Mouse (Mus musculus): Measurements from ENCODE around the gene Gorasp2. TPM values are rescaled to one million over a fixed set of nuclear protein-coding genes. Genes with fewer than 3 reads are reported as not detected.

The Gorasp2 gene
- polyA plus RNA-seq, 1 experiment from 2014 or later: 174 TPM

GRCm38 (mm10) chr2:70701571-70701970, 40.2 kb downstream of the Gorasp2 start:
- no peak for DNase-seq (ENCODE audit: low spot score)
- H3K36me3 ChIP-seq (ENCODE audit: control insufficient read depth, insufficient read depth, low read length): no peaks in the 10 kb centered on the region
- no peak overlapping the region for H3K27ac ChIP-seq (ENCODE audit: low read depth)
- no peaks in the 10 kb centered on the region for H3K9me3 ChIP-seq (ENCODE audit: control insufficient read depth, low read length)
- H3K4me3 ChIP-seq (ENCODE audit: low read depth, low read length): no peak overlapping the region
- WGBS: 66% methylated on average over 9 of the region's 9 CpGs
- no peaks in the 10 kb centered on the region for H3K4me1 ChIP-seq (replicated peaks; ENCODE audit: control insufficient read depth, insufficient read depth, low read length)
- H3K27me3 ChIP-seq (replicated peaks; ENCODE audit: control insufficient read depth, insufficient read depth, low read length): no peaks in the 10 kb centered on the region
- H3K4me2 ChIP-seq (ENCODE audit: low read length): no peak overlapping the region
- H3K9ac ChIP-seq (ENCODE audit: low read length): no peak overlapping the region
- ATAC-seq (replicated peaks; ENCODE audit: low FRiP score, low TSS enrichment, low read depth): no peak

- no peaks in the 10 kb centered on the region for H3K9me3 ChIP-seq (ENCODE audit: control insufficient read depth, low read length)
- H3K27me3 ChIP-seq (replicated peaks; ENCODE audit: control insufficient read depth, insufficient read depth, low read length): no peaks in the 10 kb centered on the region
- no peak overlapping the region for H3K9ac ChIP-seq (ENCODE audit: low read length)
- H3K36me3 ChIP-seq (ENCODE audit: control insufficient read depth, insufficient read depth, low read length): no peaks in the 10 kb centered on the region
- H3K27ac ChIP-seq (ENCODE audit: low read depth): no peak overlapping the region
- WGBS: 35% methylated on average over 5 of the region's 5 CpGs
- no peaks in the 10 kb centered on the region for H3K4me1 ChIP-seq (replicated peaks; ENCODE audit: control insufficient read depth, insufficient read depth, low read length)
- DNase-seq (ENCODE audit: low spot score): no peak
- no peak overlapping the region for H3K4me3 ChIP-seq (ENCODE audit: low read depth, low read length)
- no peak overlapping the region for H3K4me2 ChIP-seq (ENCODE audit: low read length)
- no peak for ATAC-seq (replicated peaks; ENCODE audit: low FRiP score, low TSS enrichment, low read depth)
These were observed 41.0 kb downstream of the Gorasp2 start for GRCm38 (mm10) chr2:70702403-70702802.

DNA sequence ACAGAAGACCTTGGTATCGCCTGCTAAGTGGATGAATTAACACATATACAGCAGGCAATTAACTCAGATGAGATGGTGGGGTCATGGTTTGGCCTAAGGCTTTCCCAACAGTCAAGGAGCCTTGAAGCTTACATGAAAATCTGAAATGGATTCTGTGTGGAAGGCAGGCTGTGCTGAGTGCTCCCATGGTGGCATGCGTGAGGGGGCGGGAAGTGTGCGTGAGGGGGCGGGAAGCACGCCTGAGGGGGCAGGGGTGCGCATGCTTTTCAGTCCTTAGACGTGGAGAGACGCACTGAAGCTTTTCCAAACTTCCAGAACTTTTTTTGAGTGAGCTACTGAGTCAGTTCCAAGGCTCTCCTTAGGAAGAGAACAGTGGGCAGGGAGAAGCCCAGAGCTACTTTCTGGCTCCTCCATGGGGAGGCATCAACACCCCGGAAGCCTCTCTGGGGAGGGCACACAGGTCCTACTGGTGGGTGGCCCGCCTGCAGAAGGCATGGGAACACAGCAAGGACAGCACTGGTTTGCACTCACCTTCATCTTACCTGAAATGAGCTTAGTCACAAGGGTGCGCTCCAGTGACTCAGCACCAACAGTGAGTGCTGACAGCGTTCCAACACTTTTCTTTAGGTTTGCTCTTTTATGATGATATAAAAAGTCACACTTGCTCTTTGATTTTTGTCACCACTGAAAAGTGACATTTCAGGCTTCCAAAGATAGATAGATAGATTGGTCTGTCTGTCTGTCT, 47.8 kb downstream of the Gorasp2 start:
- Histone ChIP-seq H3K27me3 (replicated peaks; ENCODE audit: control insufficient read depth, insufficient read depth, low read length) (no peaks in the 10 kb centered on the region), H3K4me2 (ENCODE audit: low read length) (no peak overlapping the region), H3K4me3 (ENCODE audit: low read depth, low read length) (no peak overlapping the region), H3K4me1 (replicated peaks; ENCODE audit: control insufficient read depth, insufficient read depth, low read length) (no peaks in the 10 kb centered on the region), H3K36me3 (ENCODE audit: control insufficient read depth, insufficient read depth, low read length) (peaks cover 38% of the 10 kb centered on the region), H3K9ac (ENCODE audit: low read length) (no peak overlapping the region), H3K9me3 (ENCODE audit: control insufficient read depth, low read length) (no peaks in the 10 kb centered on the region), H3K27ac (ENCODE audit: low read depth) (no peak overlapping the region)
- ATAC-seq (replicated peaks; ENCODE audit: low FRiP score, low TSS enrichment, low read depth) (no peak), DNase-seq (ENCODE audit: low spot score) (no peak)
- 74% methylated on average over 13 of the region's 13 CpGs for WGBS

- ATAC-seq (replicated peaks; ENCODE audit: low FRiP score, low TSS enrichment, low read depth) (no peak), DNase-seq (ENCODE audit: low spot score) (no peak)
- Histone ChIP-seq H3K4me2 (ENCODE audit: low read length) (no peak overlapping the region), H3K36me3 (ENCODE audit: control insufficient read depth, insufficient read depth, low read length) (peaks cover 49% of the 10 kb centered on the region), H3K27me3 (replicated peaks; ENCODE audit: control insufficient read depth, insufficient read depth, low read length) (no peaks in the 10 kb centered on the region), H3K4me1 (replicated peaks; ENCODE audit: control insufficient read depth, insufficient read depth, low read length) (no peaks in the 10 kb centered on the region), H3K4me3 (ENCODE audit: low read depth, low read length) (no peak overlapping the region), H3K9me3 (ENCODE audit: control insufficient read depth, low read length) (no peaks in the 10 kb centered on the region), H3K9ac (ENCODE audit: low read length) (no peak overlapping the region), H3K27ac (ENCODE audit: low read depth) (no peak overlapping the region)
- 90% methylated on average over 7 of the region's 7 CpGs for WGBS
These were observed 48.9 kb downstream of the Gorasp2 start for GRCm38 (mm10) chr2:70710236-70710635.

- no peak overlapping the region for H3K9ac ChIP-seq (ENCODE audit: low read length)
- H3K36me3 ChIP-seq (ENCODE audit: control insufficient read depth, insufficient read depth, low read length): peaks cover 55% of the 10 kb centered on the region
- no peaks in the 10 kb centered on the region for H3K27me3 ChIP-seq (replicated peaks; ENCODE audit: control insufficient read depth, insufficient read depth, low read length)
- no peak overlapping the region for H3K4me2 ChIP-seq (ENCODE audit: low read length)
- no peak overlapping the region for H3K27ac ChIP-seq (ENCODE audit: low read depth)
- H3K9me3 ChIP-seq (ENCODE audit: control insufficient read depth, low read length): no peaks in the 10 kb centered on the region
- H3K4me1 ChIP-seq (replicated peaks; ENCODE audit: control insufficient read depth, insufficient read depth, low read length): no peaks in the 10 kb centered on the region
- no peak overlapping the region for H3K4me3 ChIP-seq (ENCODE audit: low read depth, low read length)
- DNase-seq (ENCODE audit: low spot score): no peak
- ATAC-seq (replicated peaks; ENCODE audit: low FRiP score, low TSS enrichment, low read depth): no peak
- WGBS: 95% methylated on average over 4 of the region's 4 CpGs
These were observed 49.5 kb downstream of the Gorasp2 start for GRCm38 (mm10) chr2:70710878-70711277.

- H3K4me1 ChIP-seq (replicated peaks; ENCODE audit: control insufficient read depth, insufficient read depth, low read length): no peaks in the 10 kb centered on the region
- WGBS: 86% methylated on average over 9 of the region's 9 CpGs
- no peaks in the 10 kb centered on the region for H3K9me3 ChIP-seq (ENCODE audit: control insufficient read depth, low read length)
- H3K36me3 ChIP-seq (ENCODE audit: control insufficient read depth, insufficient read depth, low read length): peaks cover 63% of the 10 kb centered on the region
- no peak overlapping the region for H3K4me3 ChIP-seq (ENCODE audit: low read depth, low read length)
- no peak overlapping the region for H3K27ac ChIP-seq (ENCODE audit: low read depth)
- no peak for ATAC-seq (replicated peaks; ENCODE audit: low FRiP score, low TSS enrichment, low read depth)
- no peaks in the 10 kb centered on the region for H3K27me3 ChIP-seq (replicated peaks; ENCODE audit: control insufficient read depth, insufficient read depth, low read length)
- H3K4me2 ChIP-seq (ENCODE audit: low read length): no peak overlapping the region
- H3K9ac ChIP-seq (ENCODE audit: low read length): no peak overlapping the region
- no peak for DNase-seq (ENCODE audit: low spot score)
These were observed 62.4 kb downstream of the Gorasp2 start for GRCm38 (mm10) chr2:70723610-70724243.

DNA sequence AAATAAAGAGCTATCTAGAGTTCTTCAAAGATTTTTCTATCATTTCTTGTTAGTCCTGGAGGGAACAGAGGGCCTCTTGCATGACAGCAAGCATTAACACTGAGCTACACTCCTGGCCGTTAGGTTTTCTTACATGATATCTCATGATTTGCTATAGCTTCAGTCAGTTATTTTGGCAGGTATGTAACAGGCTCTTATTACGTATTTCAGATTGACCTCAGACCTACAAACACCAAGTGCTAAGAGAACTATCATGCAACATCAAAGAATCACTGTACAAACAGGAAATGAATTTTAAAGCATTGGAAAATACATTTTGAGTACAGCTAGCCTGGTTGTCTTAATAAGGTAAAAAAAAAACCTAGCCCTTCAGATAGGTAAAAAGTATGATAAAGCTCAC, 65.7 kb downstream of the Gorasp2 start:
- DNase-seq (ENCODE audit: low spot score): no peak
- H3K27ac ChIP-seq (ENCODE audit: low read depth): no peak overlapping the region
- H3K9ac ChIP-seq (ENCODE audit: low read length): no peak overlapping the region
- WGBS: 78% methylated on average over 2 of the region's 2 CpGs
- no peak overlapping the region for H3K4me3 ChIP-seq (ENCODE audit: low read depth, low read length)
- H3K4me1 ChIP-seq (replicated peaks; ENCODE audit: control insufficient read depth, insufficient read depth, low read length): no peaks in the 10 kb centered on the region
- no peaks in the 10 kb centered on the region for H3K9me3 ChIP-seq (ENCODE audit: control insufficient read depth, low read length)
- H3K36me3 ChIP-seq (ENCODE audit: control insufficient read depth, insufficient read depth, low read length): peaks cover 48% of the 10 kb centered on the region
- ATAC-seq (replicated peaks; ENCODE audit: low FRiP score, low TSS enrichment, low read depth): no peak
- no peak overlapping the region for H3K4me2 ChIP-seq (ENCODE audit: low read length)
- H3K27me3 ChIP-seq (replicated peaks; ENCODE audit: control insufficient read depth, insufficient read depth, low read length): no peaks in the 10 kb centered on the region

DNA sequence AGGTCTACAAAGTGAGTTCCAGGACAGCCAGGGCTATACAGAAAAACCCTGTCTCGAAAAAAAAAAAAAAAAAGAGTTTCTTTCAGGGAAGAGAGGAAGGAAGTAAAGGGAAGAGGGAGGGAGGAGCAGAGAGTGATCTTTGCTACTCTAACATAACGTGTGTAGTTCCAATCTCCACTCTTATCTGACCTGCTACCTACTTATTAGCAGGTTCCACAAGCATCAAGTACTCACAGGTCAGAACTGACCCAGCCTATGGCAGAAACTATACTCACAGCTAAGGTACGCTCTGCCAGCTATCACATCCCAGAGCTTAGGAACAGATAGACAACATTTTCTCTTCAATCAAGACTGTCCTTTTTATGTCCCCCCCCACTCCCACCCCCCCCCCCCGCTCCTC, 74.2 kb downstream of the Gorasp2 start:
- DNase-seq (ENCODE audit: low spot score) (no peak), ATAC-seq (replicated peaks; ENCODE audit: low FRiP score, low TSS enrichment, low read depth) (no peak)
- H3K4me1 ChIP-seq (replicated peaks; ENCODE audit: control insufficient read depth, insufficient read depth, low read length): no peaks in the 10 kb centered on the region
- H3K36me3 ChIP-seq (ENCODE audit: control insufficient read depth, insufficient read depth, low read length): peaks cover 64% of the 10 kb centered on the region
- no peak overlapping the region for H3K4me3 ChIP-seq (ENCODE audit: low read depth, low read length)
- H3K9ac ChIP-seq (ENCODE audit: low read length): no peak overlapping the region
- no peaks in the 10 kb centered on the region for H3K9me3 ChIP-seq (ENCODE audit: control insufficient read depth, low read length)
- no peak overlapping the region for H3K4me2 ChIP-seq (ENCODE audit: low read length)
- no peak overlapping the region for H3K27ac ChIP-seq (ENCODE audit: low read depth)
- no peaks in the 10 kb centered on the region for H3K27me3 ChIP-seq (replicated peaks; ENCODE audit: control insufficient read depth, insufficient read depth, low read length)
- 79% methylated on average over 4 of the region's 4 CpGs for WGBS

DNA sequence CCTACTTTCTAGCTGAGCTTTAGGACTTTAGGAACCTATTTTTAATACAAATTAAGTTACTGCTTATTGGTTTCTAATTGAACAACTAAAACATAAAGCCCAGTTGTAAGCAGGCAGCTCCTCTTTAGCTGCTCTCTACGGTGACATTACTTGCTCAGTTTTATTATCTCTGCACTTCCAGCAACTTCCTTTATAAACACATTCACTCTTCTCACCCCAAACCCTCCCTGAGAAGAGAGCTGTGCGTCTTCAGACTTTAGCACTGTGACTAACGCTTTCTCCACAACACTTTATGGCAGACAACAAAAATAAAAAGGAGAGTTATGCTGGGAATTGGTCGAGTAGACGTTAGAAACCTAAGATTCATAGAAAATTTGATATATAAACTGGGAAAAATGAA, 74.6 kb downstream of the Gorasp2 start:
- Histone ChIP-seq H3K36me3 (ENCODE audit: control insufficient read depth, insufficient read depth, low read length) (peaks cover 66% of the 10 kb centered on the region), H3K4me2 (ENCODE audit: low read length) (no peak overlapping the region), H3K27me3 (replicated peaks; ENCODE audit: control insufficient read depth, insufficient read depth, low read length) (no peaks in the 10 kb centered on the region), H3K4me1 (replicated peaks; ENCODE audit: control insufficient read depth, insufficient read depth, low read length) (no peaks in the 10 kb centered on the region), H3K4me3 (ENCODE audit: low read depth, low read length) (no peak overlapping the region), H3K27ac (ENCODE audit: low read depth) (no peak overlapping the region), H3K9ac (ENCODE audit: low read length) (no peak overlapping the region), H3K9me3 (ENCODE audit: control insufficient read depth, low read length) (no peaks in the 10 kb centered on the region)
- DNase-seq (ENCODE audit: low spot score) (no peak), ATAC-seq (replicated peaks; ENCODE audit: low FRiP score, low TSS enrichment, low read depth) (no peak)
- 63% methylated on average over 5 of the region's 5 CpGs for WGBS

All from intestine, embryonic 14.5 days (tissue).